Mouse (Mus musculus) adrenal gland, adult 18-20 months (tissue): ENCODE data around the gene Fbxl15. TPM values are rescaled to one million over a fixed set of nuclear protein-coding genes. Genes with fewer than 3 reads are reported as not detected.

Experiments used
- DNase-seq, 2 experiments: peaks; one replicate each; pipeline ENCODE4 v3.0.0; 2021 to 2022; ENCODE audit warnings: low spot score in 2 of 2
- total RNA-seq, 2 experiments: library from RNA; stranded (reverse); gene quantifications; 1 replicate in 1 of 2; 2 replicates in 1 of 2; pipeline ENCODE4 v1.2.3; 2021

Gene Fbxl15
- total RNA-seq, 2 experiments from 2014 or later: 8.8 to 10.3 TPM

DNA sequence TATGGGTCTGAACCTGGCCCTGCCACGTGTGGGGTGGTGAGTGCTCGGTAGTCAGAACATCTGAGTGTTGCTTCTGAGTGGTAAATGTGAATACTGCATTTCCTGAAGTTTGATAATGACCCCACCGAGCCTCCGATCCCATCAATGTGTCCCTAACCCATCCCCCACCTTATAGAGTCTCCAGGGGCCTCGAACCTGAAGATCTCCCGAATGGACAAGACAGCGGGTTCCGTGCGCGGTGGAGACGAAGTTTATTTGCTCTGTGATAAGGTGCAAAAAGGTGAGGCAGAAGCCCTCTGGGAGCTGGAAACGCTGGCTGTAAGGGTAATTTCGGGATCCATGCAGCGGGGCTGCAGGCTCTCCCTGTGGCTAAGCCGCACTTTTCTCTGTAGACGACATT lies 20.2 kb upstream of the Fbxl15 start:
- peak in 1 of 2 experiments; percentile 1 for DNase-seq

DNA sequence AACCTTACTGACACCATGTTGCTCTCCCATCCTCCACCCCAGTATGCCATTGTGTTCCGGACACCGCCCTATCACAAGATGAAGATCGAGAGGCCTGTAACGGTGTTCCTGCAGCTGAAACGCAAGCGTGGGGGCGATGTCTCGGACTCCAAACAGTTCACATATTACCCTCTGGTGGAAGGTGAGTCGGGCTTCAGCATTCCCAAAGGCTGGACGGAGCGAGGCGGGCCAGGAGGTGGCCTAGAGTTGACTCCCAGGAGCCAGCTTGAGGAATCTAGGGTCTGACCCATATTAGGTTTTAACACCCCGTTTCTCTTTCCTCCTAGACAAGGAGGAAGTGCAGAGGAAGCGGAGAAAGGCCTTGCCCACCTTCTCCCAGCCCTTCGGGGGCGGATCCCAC lies 19.7 kb upstream of the Fbxl15 start:
- peak in 1 of 2 experiments; percentile 1 for DNase-seq

DNA sequence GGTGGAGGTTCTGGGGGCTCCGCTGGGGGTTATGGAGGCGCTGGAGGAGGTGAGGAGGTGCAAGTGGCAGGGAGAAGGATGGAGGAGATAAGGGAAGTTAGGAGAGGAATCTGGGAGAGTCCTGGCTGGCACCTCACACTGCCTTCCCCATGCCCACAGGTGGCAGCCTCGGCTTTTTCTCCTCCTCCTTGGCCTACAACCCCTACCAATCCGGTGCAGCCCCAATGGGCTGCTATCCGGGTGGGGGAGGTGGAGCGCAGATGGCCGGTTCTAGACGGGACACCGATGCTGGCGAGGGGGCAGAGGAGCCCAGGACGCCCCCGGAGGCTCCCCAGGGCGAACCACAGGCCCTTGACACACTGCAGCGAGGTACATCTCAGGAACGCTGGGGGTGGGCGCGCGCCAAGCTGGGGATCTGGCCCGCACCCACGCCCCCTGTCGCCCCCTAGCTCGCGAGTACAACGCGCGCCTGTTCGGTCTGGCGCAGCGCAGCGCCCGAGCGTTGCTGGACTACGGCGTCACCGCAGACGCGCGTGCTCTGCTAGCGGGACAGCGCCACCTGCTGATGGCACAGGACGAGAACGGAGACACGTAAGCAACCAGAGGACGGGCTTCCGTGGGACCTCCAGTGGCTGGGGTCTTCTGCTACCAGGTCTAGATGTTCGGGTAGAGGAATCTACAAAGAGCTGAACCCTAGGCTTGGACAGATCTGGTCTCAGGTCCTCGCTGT lies 19.1 kb upstream of the Fbxl15 start:
- DNase-seq: peak; percentile 77 to 89

DNA sequence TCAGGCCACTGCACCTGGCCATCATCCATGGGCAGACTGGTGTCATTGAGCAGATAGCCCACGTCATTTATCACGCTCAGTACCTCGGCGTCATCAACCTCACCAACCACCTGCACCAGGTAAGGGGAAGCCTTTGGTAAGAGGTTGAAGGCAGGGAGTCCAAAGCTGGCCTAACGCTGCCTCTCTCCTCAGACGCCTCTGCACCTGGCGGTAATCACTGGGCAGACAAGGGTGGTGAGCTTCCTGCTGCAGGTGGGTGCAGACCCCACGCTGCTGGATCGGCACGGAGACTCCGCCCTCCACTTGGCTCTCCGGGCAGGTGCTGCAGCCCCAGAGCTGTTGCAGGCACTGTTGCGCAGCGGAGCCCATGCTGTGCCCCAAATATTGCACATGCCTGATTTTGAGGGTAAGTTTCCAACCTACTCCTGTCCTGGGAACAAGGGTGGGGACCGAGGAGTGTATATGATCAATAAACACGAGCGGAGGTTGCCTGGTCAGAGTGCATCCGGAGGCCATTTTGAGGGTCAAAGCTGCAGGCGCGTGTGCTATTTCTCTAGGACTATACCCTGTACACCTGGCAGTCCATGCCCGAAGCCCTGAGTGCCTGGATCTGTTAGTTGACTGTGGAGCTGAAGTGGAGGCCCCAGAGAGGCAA lies 18.2 kb upstream of the Fbxl15 start:
- peak in 1 of 2 experiments; percentile 2 for DNase-seq

DNA sequence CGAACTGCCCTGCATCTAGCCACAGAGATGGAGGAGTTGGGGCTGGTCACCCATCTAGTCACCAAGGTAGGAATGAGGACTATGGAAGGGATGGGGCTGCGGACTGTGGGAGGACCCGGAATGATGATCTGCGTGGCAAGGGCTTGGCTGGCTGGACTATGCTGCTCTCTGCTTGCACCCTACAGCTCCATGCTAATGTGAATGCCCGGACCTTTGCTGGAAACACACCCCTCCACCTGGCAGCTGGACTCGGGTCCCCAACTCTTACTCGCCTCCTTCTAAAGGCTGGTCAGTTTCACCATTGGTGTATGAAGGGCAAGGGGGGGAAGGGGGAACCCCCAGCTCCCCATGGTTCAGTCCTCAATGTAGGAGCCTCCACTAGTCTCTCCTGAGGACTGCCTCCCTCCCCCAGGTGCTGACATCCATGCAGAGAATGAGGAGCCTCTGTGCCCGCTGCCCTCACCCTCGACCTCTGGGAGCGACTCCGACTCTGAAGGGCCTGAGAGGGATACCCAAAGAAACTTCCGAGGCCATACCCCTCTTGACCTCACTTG lies 17.6 kb upstream of the Fbxl15 start:
- peak in 1 of 2 experiments; percentile 1 for DNase-seq

DNA sequence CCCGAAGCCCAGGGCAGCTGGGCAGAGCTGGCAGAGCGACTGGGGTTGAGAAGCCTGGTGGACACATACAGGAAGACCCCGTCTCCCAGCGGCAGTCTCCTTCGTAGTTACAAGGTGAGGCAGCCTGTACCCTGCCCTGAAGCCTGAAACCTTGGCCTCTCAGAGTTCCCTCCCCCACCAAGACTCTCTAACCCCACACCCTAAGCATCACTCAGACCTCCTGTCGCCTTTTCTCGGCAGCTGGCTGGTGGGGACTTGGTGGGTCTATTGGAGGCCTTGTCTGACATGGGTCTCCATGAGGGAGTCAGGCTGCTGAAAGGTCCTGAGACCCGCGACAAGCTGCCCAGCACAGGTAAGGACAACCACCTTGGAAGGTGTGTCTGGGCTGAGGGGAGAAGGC lies 16.6 kb upstream of the Fbxl15 start:
- DNase-seq: peak in 1 of 2 experiments; percentile 1

DNA sequence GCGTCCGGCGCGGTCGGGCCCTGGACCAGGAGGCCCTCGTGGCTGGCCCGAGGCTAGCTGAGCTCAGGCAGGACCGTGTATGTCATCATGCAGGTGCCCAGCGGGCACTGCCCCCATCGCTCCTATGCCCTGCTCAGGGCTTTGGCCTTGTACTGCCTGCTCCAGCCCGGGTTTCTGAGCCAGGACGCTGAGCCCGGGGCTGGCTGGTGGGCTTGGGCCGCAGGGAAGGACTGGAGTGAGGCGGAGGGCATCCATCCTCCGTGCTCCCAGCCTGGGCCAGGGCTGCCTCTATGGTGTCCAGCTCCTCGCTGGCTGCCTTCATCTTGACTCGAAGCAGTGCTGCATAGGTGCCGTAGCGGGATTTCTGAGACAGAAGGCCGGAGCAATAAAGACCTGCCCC lies 15.4 kb upstream of the Fbxl15 start:
- DNase-seq: peak in 1 of 2 experiments; percentile 2

DNA sequence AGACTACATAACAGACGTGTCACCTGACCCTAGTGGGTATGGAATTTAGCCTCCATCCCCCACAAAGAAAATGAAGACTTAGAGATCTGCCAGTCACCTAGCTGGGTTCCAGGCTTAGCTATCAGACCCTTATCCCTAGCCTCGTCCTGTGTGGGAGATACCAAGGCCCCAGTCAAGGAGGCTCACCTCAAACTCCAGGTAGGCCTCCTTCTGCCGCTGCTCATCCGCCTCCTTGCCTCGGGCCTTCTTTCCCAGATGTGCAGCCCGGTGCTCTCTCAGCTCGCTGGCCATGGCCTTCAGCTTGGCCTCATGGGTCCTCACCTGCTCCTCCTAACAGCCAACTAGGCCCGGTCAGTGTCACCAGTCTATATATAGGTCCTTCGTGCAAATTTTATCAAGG lies 14.9 kb upstream of the Fbxl15 start:
- no peak for DNase-seq

DNA sequence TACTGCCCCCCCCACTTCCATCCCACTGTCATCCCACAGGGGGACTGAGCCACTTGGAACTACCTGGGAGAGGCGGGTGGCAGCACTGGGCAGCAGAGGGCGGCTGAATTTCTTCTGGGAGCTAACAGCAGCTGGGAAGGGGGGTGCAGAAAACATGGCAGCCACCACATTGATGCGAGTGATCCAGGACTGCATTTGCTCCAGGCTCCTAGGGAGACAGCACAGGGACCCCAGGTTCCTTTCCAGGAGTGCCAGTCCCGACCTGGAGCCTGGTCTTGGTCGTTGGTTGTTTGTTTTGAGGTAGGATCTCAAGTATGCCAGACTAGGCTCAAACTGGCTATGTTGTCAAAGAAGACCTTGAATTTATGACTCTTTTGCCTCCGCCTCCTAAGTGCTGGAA lies 14.4 kb upstream of the Fbxl15 start:
- DNase-seq: no peak

DNA sequence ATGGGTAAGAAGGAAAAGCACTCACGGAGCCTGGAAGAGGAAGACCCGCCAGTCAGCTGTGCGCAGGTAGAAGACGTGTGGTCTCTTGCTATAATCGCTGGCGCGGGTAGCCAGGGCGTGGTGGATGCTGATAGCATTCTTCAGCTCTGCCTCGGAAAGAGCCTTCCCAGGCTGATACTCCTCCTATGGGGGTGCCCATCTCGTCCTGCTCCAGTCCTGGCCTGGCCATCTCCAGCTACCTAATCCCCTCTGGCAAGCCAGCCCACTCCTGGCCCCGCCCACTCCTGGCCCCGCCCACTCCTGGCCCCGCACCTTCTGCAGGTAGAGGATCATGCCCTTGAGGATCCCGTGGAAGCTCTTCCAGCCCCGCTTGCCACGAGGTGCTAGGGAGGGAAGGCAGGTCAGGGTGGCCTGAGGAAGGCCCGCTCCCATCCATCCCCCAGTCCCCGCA lies 13.8 kb upstream of the Fbxl15 start:
- peak; percentile 8 to 26 for DNase-seq

DNA sequence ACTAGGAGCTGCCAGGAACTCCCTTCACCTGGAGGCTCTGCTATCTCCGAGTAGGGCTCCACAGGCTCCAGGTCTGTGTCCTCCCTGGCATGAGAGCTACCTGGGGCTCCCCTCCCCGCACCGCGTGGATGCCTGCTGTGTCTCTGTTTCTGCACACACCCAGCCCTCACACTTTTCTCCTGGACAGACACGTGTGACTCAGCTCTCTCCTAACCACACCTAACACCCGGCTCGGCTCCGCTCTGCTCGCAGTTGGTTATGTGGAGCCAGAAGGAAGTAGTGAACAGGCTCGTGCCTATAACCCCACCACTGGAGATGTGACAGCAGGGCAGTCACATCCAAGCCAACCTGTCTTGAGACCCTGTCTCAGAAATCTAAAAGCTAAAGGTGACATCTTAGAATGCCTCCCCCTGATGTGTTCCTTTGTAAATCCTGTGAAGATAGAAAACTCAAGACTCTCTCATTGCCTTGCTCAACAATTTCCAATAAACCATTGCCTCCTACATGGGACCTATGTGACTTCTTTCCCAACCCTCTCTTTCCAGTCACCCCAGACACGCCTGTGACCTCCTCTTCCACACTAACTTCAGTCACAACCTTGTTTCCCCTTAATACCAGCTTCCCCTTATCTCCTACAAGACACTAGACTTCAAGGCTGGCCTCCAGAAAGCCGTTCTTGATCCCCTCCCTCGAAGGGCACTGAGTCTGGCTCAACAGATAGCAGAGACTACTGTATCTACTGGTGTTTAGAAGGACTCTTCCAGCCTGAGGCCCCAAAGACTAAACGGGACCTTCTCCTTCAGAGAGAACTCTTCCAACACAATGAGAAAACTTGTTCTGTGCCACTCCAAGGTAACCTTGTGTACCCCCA lies 12.9 kb upstream of the Fbxl15 start:
- peak in 1 of 2 experiments; percentile 5 for DNase-seq

DNA sequence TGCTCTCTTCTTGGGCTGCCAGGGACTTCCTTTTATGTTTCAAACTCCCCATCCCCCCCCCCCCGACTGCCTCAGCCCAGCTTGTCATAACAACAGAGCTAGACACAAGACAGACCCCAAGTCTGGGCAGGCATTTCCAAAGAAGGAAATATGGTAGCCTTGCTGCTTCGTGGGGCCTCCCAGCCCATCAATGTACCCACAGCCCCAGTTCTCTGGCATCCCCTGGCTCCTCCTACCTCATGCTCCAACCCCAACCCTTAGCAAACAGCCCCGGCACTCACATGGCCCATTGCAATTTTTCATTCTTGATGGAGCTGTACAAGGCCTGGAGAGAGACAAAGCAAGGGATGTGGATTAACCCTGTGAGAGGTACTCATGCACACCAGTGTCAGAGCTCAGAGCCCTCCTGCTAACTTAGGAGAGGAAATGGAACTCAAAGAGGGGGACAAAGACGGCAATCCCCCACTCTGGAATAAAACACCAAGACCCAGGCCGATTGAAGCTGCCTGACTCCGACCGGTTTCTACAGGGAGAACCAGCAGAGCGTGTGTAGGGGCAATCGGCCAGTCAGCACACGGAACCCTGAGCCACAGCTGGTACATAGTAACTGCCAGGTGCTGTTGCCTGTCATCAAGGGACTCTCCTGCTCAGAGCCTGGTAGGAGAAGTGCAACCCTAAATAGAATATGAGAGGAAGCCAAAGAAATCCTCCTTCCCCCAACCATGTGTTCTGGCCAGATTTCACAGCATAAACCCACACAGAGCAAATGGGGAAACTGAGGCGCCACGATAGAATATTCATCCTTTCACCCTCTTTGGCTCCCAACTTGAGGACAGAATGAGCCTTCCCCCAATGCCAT lies 12.0 kb upstream of the Fbxl15 start:
- peak in 1 of 2 experiments; percentile 0 for DNase-seq

DNA sequence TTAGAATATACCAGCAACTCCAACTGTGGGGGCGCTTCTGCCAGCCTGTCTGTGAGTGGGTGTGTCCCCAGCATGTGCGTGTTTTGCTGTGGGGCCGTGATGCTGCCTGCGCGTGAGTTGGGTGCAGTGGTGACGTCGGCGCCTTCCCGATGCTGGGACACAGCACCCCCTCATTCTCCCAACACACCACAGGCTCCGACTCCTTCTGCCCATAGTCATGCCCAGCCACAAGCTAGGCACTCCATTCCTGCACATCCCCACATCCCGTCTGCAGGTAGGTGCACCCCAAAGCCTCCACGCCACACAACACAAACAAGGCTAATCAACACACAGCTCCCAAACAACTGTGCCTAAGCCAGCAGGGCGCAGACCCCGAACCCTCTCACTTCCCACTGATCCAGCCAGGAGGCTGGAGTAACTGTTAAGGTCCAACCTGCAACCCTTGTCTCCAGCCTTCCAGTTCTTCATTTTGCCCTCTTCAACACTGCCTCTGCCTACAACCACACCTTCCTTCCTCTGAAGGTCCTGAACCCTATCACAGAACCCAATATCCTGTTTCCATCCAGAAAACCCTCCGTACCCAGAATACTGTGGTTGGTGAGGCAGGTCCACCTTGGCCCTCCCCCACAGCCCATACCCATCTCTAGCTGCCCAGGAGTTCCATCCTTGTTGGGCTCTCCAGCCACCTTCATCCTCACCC lies 11.0 kb upstream of the Fbxl15 start:
- DNase-seq: peak in 1 of 2 experiments; percentile 3

DNA sequence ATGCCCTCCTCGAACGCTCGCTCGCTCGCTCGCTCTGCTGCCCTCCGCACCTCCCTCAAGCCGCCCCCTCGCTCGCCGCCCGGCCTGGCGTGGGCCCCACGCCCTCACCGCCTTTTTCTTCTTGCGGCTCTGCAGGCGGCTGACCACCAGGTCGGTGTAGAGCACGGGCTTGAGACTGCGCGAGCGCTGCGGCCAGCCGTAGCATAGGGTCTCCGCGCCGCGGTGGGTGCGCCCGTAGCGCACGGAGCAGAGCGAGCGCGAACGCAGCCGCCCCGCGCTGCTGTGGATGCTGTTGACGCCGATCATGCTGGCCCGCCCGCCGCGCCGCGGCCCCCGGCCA lies 10.5 kb upstream of the Fbxl15 start:
- peak in 1 of 2 experiments; percentile 2 for DNase-seq

DNA sequence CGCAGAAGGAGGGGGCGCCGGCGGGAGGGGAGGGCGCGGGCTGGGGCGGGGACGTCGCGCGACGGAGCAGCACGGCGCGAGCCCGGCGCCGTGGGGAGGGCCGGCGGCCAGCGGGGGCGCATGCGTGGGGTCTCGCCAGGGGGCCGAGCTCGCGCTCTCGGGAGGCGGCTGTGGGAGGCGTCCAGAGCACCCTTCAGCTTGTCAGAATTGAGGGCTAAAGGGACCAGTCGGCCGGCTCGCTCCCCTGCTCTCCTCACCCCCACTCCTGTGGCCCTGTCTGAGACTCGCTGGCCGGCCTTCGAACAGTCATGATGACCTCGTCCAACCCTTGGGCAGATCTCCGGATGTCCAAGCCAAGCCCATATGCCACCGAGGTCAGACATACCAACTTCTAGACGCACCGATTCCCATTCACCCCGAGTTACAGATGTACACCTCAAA lies 9.9 kb upstream of the Fbxl15 start:
- DNase-seq: peak; percentile 22 to 33

DNA sequence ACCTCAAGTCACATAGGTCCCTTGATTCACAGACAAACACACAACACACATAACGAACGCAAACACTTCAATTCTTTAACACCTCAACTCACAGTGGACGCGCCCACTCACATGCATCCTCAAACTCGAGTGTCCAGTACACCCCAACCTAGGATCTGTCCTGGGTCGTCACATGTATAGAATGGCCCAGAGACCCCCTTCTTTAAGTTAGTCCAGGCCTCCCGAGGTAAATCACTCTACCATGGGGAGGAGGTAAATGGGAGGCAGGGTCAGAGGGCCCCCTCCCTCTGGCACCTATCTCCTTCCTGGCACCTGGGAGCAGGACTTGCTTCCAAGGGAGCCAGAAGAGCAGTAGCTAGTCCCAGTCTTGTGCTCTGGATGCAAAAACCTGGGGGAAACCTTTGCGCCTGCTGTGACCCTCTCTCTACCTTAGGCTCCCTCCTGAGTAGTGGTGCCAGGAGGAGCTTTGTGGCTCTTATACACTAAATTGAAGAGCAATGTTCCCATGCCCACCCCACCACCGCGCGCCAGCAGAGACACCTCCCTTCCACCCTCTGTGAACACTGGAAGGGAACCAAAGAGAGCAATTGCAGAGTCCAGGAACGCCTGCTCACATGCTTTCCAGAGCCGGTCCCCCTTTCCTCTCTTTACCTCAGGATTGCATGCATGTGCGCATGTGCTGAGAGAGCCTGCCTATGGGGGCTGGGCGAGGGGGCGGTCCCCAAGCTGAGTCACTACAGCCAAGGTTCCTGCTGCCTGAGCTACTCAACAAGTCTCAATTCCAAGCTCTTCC lies 9.2 kb upstream of the Fbxl15 start:
- DNase-seq: peak; percentile 66 to 77

DNA sequence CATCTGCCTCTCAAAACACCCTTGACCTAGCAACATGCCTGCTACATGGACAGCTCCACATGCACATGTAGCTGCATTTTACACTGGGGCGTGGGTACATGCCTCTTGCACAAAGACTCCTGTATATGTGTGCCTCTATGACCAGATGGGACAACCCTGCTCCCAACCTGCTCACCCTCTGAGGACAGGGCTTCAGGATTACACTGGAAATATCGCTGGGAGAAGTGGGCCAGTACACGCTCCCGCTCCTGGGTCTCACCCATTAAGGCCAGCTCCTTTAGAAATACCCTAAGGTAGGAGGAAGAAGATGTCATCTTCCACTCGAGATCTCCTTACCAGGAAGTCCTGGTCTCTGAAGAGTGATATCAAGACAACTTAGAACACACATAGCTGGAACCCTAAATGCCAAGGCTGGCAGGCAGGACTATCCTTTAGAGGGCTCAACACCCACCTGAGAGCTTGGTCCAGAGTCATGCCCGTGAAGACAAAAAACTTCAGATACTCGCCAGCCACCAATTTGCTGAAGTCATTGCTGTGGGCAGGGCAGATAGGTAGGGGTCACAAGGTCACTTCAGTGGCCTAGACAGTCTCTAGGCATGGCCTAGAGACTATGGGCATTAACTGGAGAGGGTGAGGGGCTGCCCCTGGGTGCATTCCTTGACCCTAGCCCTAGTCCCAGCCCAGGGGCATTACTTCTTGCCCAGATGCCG lies 7.8 kb upstream of the Fbxl15 start:
- DNase-seq: peak in 1 of 2 experiments; percentile 10
